Mouse (Mus musculus) layer of hippocampus, adult 2 months (tissue): ENCODE results near the gene Sv2c. TPM values are rescaled to one million over a fixed set of nuclear protein-coding genes. Genes with fewer than 3 reads are reported as not detected.
A peak's percentile ranks its signal among the peaks of the same experiment; 100 is the strongest.

Source experiments
- DNase-seq, 2 experiments: peaks; one replicate each; pipeline ENCODE4 v3.0.0; 2022; ENCODE audit warnings: low spot score in 2 of 2
- H3K27ac ChIP-seq: fragments of 200-600 bp; 2 replicates; pipeline ENCODE4 v1.8.1; 2022
- H3K4me3 ChIP-seq: fragments of 200-600 bp; 2 replicates; pipeline ENCODE4 v1.8.1; 2022; ENCODE audit warnings: mild to moderate bottlenecking
- CTCF ChIP-seq: fragments of 200-600 bp; conservative IDR thresholded peaks from 2 replicates; pipeline ENCODE4 v1.8.1; 2022; ENCODE audit warnings: antibody characterized with exemption, mild to moderate bottlenecking, moderate library complexity
- long read RNA-seq, 2 experiments: library from polyadenylated mRNA; stranded (forward); transcript quantifications; one replicate each; pipeline ENCODE4 v2.0.0; 2021; ENCODE audit warnings: borderline mapping rate in 2 of 2
- total RNA-seq, 2 experiments: library from RNA; stranded (reverse); gene quantifications; 2 replicates each; pipeline ENCODE4 v1.2.3; 2021

The Sv2c gene
- 10 to 100 TPM; 15.6 to 16.5 TPM for total RNA-seq
- long read RNA-seq, experiment 1, full-length matches to known transcripts, result 1 of 6 reads
- long read RNA-seq, experiment 1, partial matches to known transcripts, result 0 of 6 reads
- long read RNA-seq, experiment 1, other reads (novel, unspliced or antisense), result 5 of 6 reads
- long read RNA-seq, experiment 2, full-length matches to known transcripts, result 1 of 7 reads
- long read RNA-seq, experiment 2, partial matches to known transcripts, result 1 of 7 reads
- long read RNA-seq, experiment 2, other reads (novel, unspliced or antisense), result 5 of 7 reads

DNA sequence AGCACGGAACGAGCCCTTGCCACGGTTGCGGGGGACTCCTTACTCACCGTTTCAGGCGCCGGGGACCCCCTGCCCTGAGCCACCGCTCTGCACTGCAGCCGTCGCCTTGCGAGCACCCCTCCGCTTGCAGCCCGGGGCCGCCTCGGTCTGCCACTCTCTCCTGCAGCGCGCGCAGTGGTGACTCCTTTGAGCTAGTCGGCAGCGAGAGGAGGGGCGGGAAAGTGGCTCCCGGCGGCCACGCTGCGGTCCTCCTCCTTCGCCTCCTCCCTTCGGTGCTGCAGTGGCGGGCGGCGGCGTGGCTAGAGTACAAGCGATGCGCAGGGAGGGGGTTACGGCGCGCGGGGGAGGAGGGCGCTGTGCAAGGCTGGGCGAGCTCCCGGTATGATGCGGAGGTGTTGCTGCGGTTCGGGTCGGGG, at the start of gene Sv2c:
Sv2c (minus strand) TSS at position 177 of the 416 bp plus-strand sequence.
- Histone ChIP-seq H3K27ac (peak within 1 kb of the TSS; percentile 62; the same call in 1 of the 2 replicates), H3K4me3 (peak within 1 kb of the TSS; percentile 58)
- no peak for TF ChIP-seq CTCF
- peak; percentile 29 to 53 for DNase-seq

DNA sequence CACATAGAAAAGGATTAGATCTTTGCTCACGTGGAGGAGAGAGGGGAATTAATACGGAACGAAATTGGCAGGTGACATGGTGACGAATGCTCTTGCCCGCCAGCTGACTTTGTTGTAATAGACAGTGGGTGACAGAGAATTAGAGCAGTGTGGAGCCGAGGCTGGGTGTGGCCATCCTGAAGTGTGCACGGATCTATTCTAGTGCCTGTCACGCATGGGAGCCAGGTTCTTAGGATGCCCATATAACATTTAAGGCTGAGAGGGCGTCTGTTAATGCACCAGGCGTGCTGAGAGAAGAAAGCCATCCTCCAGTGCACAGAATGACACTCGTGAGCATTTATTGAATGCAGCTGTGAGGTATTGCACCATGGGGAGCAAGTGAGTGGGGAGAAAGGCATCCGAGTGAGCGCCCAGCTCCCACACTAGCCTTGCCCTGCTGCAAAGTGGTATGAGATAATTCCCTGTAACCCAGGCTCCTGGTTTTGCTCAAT, 48.3 kb upstream of the Sv2c start:
- TF ChIP-seq CTCF, result no peak
- Histone ChIP-seq H3K27ac (no peak overlapping the region), H3K4me3 (no peak overlapping the region)
- no peak for DNase-seq

DNA sequence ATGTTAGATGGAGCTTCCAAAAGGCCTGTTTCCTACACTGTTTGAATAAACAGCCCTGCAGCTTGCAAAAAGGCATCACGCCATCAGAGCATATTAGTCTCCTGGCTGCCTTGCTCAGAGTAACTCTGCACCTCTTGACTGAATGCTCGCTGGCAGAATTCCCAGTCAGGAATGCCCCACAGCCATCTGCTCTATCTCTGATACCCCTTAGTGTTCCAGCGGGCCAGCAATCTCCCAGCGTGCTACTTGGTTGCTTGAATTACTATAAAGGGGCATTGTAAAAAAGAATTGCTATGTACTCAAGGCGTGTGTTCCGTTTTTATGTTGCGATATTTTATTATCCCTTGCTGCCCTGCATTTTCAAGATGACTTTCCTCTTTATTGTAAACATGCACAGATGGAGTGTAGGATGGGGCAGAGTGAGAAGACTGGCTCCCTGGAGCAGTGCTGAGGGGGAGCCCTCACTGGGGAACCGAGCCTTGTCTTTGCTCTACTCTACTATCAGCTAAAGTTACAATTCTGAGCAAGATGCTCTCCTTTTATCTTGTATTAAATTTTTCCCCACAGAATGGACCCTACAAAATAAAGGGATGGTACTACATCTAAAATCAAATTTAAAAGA, 43.3 kb upstream of the Sv2c start:
- TF ChIP-seq CTCF, result no peak
- peak; percentile 78 to 81 for DNase-seq
- H3K27ac ChIP-seq, result no peak overlapping the region
- no peak overlapping the region for H3K4me3 ChIP-seq

DNA sequence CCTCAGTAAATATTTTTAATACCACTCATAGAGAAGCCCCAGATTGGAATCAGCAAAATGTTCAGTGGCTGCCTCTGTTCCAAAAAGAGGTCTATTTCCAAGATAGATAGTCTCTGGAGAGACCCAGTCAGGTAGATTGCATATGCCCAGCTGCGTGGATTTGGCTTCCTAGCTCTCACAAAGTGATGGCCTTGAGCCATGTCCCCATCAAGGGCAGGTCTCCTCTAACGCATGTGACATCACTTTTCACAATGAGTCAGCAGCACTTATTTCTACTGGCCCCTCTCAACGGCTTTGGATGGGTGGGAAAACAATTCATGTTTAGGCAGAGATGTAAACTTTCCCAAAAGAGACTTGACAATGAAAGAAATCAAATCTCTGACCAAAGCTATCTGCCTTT, 41.3 kb upstream of the Sv2c start:
- H3K4me3 ChIP-seq, result no peak overlapping the region
- TF ChIP-seq CTCF, result no peak
- no peak for DNase-seq
- no peak overlapping the region for H3K27ac ChIP-seq

DNA sequence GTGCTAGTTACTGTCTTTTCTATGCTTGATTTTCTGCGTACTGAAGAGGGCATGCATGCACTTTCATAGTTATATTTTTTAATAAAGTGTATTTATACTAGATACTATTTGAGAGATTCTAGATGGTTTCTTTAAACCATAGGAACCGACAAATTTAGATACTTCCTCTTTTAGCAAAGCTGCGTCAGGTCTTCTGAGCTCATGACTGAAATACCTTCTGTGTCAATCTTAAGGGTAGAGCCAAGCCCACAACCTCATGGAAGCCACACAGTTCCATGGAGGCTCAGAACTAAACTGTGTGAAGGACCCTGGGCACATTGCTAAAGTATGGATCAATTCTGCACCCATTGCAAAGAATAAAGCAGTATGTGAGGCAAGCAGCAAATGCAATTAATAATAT, 39.9 kb upstream of the Sv2c start:
- TF ChIP-seq CTCF, result 0 out of 2 replicates have a peak, but pooled peaks have one; percentile 16
- DNase-seq, result no peak
- no peak overlapping the region for H3K4me3 ChIP-seq

DNA sequence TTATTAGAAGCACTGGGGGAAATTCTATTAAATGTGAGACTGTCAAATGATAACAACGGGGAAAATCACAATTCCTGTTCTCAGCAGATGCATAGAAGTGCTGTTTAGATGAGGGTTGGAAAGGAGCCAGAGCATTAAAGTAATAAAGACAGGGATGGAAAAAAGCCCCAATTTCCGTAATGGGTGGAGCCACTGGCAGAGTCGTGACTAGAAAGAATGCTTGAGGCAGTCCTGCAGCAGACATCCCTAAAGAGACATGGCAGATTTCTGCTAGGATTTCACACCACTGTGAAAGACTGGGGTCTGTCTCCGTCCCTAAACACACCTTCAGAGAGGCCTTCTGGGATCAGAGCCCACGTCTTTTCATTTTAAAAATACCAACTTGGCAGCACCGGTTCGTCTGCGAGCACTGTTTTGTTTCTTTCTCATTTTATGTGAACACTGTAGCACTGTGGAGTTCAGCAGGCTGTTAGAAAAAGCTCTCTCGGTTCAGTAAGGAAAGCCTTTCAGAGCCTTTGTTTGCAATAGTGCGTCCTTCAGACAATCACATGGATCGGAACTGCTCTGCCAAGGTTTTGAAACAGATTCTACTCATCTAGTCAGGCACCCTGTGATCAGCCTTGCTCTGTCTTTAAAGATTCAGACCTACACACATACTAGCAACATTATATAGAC, 36.8 kb upstream of the Sv2c start:
- DNase-seq, result no peak
- Histone ChIP-seq H3K4me3 (peak overlapping the region; percentile 6; the same call in 1 of the 2 replicates), H3K27ac (no peak overlapping the region; the same call in 1 of the 2 replicates)
- TF ChIP-seq CTCF, result no peak

More for the DNA sequence above, 39.9 kb upstream of the Sv2c start:
- no peak overlapping the region for H3K27ac ChIP-seq

DNA sequence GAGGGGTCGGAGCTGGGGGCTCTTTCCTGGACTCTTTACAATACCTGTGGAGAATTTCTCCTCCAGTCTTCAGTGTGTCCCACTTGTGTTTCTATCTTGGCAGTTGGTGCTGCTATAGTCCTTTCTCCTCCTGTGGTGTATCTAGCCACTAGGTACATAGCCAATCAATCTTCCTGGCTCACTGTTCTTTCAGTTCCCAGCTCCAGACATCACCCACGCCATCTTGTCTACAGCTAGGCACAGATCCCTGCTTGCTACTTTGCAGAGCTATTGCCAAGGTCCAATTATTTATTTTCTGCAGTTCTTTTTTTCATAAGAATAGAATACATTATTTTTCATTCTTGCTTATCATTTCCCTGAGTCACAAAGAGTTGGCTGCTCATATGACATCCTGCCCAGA, 34.2 kb upstream of the Sv2c start:
- Histone ChIP-seq H3K4me3 (no peak overlapping the region), H3K27ac (no peak overlapping the region)
- no peak for TF ChIP-seq CTCF
- DNase-seq, result no peak

DNA sequence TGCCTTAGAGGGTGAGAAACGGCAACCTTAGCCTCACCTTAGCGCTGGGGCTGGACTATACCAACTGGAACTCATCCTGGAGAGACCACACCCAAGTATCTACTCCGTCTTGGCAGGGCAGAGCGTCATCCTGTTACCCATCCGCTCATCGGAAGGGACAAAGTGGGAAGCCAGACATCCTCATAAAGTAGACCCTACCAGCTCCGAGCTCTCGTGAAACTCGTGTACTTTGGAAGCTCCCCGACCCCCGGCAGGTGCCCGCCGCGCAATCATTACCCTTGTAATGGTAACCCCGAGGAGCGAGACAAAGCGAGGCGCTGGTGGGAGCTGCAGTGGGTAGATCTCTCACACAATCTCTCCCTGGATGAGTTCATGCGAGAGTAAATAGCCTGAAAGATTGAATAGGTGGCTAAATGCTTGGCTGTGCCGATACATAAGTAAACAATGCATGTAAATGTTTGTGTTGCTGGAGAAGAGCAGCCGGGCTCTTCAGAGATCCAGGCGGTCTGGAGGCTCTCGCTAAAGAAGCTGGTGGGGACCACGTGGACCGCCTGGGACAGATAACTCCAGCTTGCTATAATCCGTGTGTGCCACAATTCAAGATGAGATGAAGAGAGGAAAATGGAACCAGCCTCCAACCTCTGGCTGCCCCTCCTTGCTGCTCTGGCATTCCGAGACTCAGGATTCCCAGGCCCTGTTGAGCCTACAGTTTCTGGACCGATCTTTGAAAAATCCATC, 1.2 kb upstream of the Sv2c start:
- no peak for TF ChIP-seq CTCF
- Histone ChIP-seq H3K4me3 (peak overlapping the region; percentile 32), H3K27ac (no peak overlapping the region)
- no peak for DNase-seq

DNA sequence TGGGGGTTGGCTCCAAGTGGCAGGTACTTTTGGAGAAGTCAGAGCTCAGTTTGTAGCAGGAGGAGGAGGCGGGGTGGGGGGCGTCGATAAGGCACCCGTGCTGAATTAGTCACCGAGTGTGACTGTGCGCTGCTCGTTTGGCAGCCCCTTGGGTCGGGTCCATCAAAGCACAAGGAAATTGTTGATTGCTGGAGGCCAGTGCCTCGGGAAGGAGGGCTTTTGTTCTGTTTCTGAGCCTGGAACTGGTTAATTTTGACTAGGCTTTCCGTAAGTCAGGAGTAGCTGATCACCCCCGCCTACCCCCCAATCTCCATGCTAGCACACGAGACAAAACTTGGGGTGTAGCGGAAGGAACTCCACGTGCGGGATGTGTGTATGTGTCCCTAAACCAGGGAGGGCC, 456 bp upstream of the Sv2c start:
- Histone ChIP-seq H3K27ac (no peak overlapping the region), H3K4me3 (peak overlapping the region; percentile 58)
- no peak for DNase-seq
- TF ChIP-seq CTCF, result no peak

DNA sequence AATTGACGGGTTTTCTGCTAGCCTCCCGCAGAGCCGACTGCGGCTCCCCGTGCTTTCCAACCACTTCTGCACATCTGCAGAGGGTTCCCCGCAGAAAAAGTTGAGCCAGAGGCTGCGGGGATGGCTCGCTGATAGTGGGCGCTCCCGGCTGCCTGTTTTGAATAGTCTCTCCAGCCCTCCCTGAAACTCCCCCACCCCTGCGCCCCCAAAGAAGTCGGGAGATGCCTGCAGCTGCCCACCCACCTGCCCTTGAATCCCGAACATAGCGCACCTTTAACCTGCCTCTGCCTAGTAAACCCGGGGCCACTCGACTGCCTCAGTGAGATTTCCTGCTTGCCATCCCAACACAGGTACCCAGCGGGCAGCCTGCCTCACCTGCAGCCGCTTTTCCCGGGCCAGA, 466 bp downstream of the Sv2c start:
- H3K27ac ChIP-seq, result no peak overlapping the region; the same call in 1 of the 2 replicates
- peak overlapping the region; percentile 58 for H3K4me3 ChIP-seq
- DNase-seq, result no peak
- no peak for TF ChIP-seq CTCF

DNA sequence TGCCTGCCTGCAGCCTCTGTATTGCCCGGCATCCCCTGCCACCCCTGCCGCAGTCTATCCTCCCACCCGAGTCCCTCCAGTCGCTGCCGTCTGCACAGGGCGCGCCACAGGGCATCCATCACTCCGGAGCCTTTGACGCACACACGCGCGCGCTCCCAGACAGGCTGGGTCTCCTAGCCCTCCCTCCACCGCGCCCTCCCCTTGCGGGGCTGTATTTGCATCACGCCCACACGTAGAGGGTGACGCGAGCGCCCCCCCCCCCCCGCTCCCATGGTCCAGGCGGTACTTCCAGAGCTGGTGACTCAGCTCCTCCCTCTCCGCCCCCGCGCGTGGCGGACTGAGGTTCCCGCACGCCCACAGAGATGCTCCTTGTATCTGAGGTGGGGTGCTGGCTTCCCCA, 1.3 kb downstream of the Sv2c start:
- H3K4me3 ChIP-seq, result peak overlapping the region; percentile 55
- peak overlapping the region; percentile 62 for H3K27ac ChIP-seq
- DNase-seq, result peak; percentile 51 to 53
- no peak for TF ChIP-seq CTCF

DNA sequence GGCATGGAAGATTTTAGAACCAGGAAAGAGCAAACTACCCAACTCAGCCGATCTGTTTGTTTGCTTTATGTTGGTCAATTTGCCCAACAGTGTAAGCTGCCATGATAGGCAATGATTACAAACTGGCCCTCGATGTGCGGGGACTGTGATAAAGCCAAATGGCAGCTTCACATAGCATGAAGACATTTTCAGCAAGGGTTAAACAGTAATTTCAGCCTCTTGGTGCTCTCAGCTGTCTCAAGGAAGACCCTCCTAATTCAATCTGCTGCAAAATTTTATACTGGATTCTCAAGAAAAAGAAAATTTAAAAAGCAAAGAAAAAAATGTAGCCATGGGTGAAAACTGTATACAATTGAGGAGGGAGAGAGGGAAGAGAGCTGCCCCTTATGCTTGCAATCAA, 3.3 kb downstream of the Sv2c start:
- no peak for DNase-seq
- no peak overlapping the region for H3K4me3 ChIP-seq
- TF ChIP-seq CTCF, result no peak
- H3K27ac ChIP-seq, result no peak overlapping the region

DNA sequence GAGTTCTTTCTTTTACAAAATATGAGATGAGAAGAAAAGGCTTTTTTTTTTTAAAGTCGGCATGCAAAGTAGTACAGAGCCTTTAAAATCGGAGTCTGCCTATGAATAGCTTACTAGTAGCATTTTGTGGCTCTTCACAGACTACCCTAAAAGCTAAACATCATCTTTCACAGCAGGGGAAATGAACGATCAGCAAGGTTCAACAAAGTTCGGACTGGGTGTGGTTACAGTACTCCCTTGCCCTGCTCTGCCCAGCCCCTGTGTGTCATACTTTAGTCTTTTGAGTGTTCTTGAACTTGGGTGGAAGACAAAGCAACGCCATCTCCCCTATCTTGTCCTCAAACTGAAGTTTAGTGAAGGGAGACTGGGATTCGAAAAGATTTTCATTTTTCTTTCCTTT, 5.7 kb downstream of the Sv2c start:
- H3K4me3 ChIP-seq, result no peak overlapping the region
- no peak for DNase-seq
- no peak overlapping the region for H3K27ac ChIP-seq
- TF ChIP-seq CTCF, result no peak
